In genomic region chr14:25497596-25497995, GRCm38 (mm10) we compare ENCODE assay signal across 8 mouse cellular contexts. TPM values are rescaled to one million over a fixed set of nuclear protein-coding genes. Genes with fewer than 3 reads are reported as not detected.
DNase-seq lines count a peak whose midpoint lies in the region; ATAC-seq lines count a peak whose summit lies in the region.

No protein-coding gene starts in this region.

- no peak overlapping the region for H3K4me3 ChIP-seq in intestine, embryonic 15.5 days (replicated peaks)
- no peak overlapping the region for H3K4me3 ChIP-seq in neural tube, embryonic 15.5 days (replicated peaks)

- H3K9me3 ChIP-seq in intestine, embryonic 15.5 days: no peaks in the 10 kb centered on the region
- no peaks in the 10 kb centered on the region for H3K9me3 ChIP-seq in neural tube, embryonic 15.5 days (replicated peaks)

- peak; percentile 43 for DNase-seq in embryo, embryonic 9.5 days (ENCODE audit: extremely low spot score)
- no peak for DNase-seq in embryo, embryonic 10.5 days (ENCODE audit: low spot score)
- DNase-seq in adrenal gland, postnatal 10 days: peak; percentile 74
- peak; percentile 80 to 90 for DNase-seq in gastrocnemius, adult 8-10 months (ENCODE audit: low spot score in 2 of 2)
- no peak for DNase-seq in spleen, adult 18-20 months

- H3K4me1 ChIP-seq in intestine, embryonic 15.5 days (replicated peaks): peaks cover 71% of the 10 kb centered on the region
- peaks cover 97% of the 10 kb centered on the region for H3K4me1 ChIP-seq in neural tube, embryonic 15.5 days

- WGBS in intestine, embryonic 15.5 days: 30% methylated on average over 8 of the region's 8 CpGs
- WGBS in neural tube, embryonic 15.5 days: 18% methylated on average over 8 of the region's 8 CpGs

- H3K27me3 ChIP-seq in intestine, embryonic 15.5 days (replicated peaks): no peaks in the 10 kb centered on the region
- H3K27me3 ChIP-seq in neural tube, embryonic 15.5 days (replicated peaks): no peaks in the 10 kb centered on the region

- peak overlapping the region; percentile 22; the same call in 1 of the 2 replicates for H3K27ac ChIP-seq in intestine, embryonic 15.5 days
- H3K27ac ChIP-seq in neural tube, embryonic 15.5 days (replicated peaks): peak overlapping the region; percentile 83

- no peak overlapping the region for H3K4me2 ChIP-seq in intestine, embryonic 15.5 days (replicated peaks)
- peak overlapping the region; percentile 21; the same call in 1 of the 2 replicates for H3K4me2 ChIP-seq in neural tube, embryonic 15.5 days

- 0 out of 2 replicates have a peak, but pooled peaks cover 1% of the 10 kb centered on the region for H3K36me3 ChIP-seq in intestine, embryonic 15.5 days
- no peaks in the 10 kb centered on the region for H3K36me3 ChIP-seq in neural tube, embryonic 15.5 days

- no peak overlapping the region for H3K9ac ChIP-seq in intestine, embryonic 15.5 days
- H3K9ac ChIP-seq in neural tube, embryonic 15.5 days (replicated peaks): peak overlapping the region; percentile 36

- no peak for ATAC-seq in intestine, embryonic 15.5 days
- ATAC-seq in neural tube, embryonic 15.5 days (ENCODE audit: low FRiP score): peak; percentile 20
- no peak for ATAC-seq in megakaryocyte progenitor cell, adult 5-6 weeks (replicated peaks; ENCODE audit: poor library complexity)

RNA-seq across cellular contexts. Expression of gene Zmiz1, which starts 38.6 kb away (rescaled TPM):
- 10 to 100 TPM; 63.8 to 73.3 TPM for total RNA-seq in adrenal gland, postnatal 10 days (2021)
- 10 to 100 TPM; 18.5 to 28.7 (median 21.8) TPM for total RNA-seq in gastrocnemius, adult 8-10 months (2022)
- 26.3 and 28.0 TPM in 2 replicates for polyA plus RNA-seq in intestine, embryonic 15.5 days (2015; fragmentation: Nextera tagmentation; extraction: Ambion mirVana)
- polyA plus RNA-seq in neural tube, embryonic 15.5 days (2015; fragmentation: Nextera tagmentation; extraction: Ambion mirVana): 51.1 and 54.7 TPM in 2 replicates
- total RNA-seq in megakaryocyte progenitor cell, adult 5-6 weeks (2015): 70.0 and 79.1 TPM in 2 replicates
- 8.2 and 9.3 TPM in 2 replicates for total RNA-seq in megakaryocyte progenitor cell, adult 5-6 weeks (2017)

Comparison
In these comparisons a context has a peak if more than half of its experiments do, and no peak if none do; other contexts are left out.
1. DNase-seq: peak in embryo, embryonic 9.5 days (single experiment), adrenal gland, postnatal 10 days (single experiment) and gastrocnemius, adult 8-10 months (2 of 2); none in embryo, embryonic 10.5 days (single experiment) and spleen, adult 18-20 months (0 of 2).